Mouse (Mus musculus) forebrain, embryonic 13.5 days (tissue): ENCODE data around the gene Bloc1s4. TPM values are rescaled to one million over a fixed set of nuclear protein-coding genes. Genes with fewer than 3 reads are reported as not detected.

ENCODE experiments used
- ATAC-seq: fragments of 200-750 bp; cut with Nextera tagmentation; 2 replicates; pipeline ENCODE4 v1.8.0; 2017
- H3K27ac ChIP-seq: fragments of 300-500 bp; sonication (generic); 2 replicates; pipeline ENCODE4 v1.5.1; 2015; ENCODE audit warnings: inconsistent platforms, mild to moderate bottlenecking, moderate library complexity
- H3K27me3 ChIP-seq: fragments of 300-500 bp; sonication (generic); 2 replicates; pipeline ENCODE4 v1.6.1; 2015; ENCODE audit warnings: mild to moderate bottlenecking, inconsistent platforms
- H3K36me3 ChIP-seq: fragments of 300-500 bp; sonication (generic); 2 replicates; pipeline ENCODE4 v1.6.1; 2015; ENCODE audit warnings: mild to moderate bottlenecking, inconsistent platforms; ENCODE audit not compliant: poor library complexity, severe bottlenecking
- H3K4me1 ChIP-seq: fragments of 300-500 bp; sonication (generic); 2 replicates; pipeline ENCODE4 v1.6.1; 2015; ENCODE audit warnings: inconsistent platforms
- H3K4me2 ChIP-seq: fragments of 300-500 bp; sonication (generic); 2 replicates; pipeline ENCODE4 v1.6.1; 2015; ENCODE audit warnings: inconsistent platforms, mild to moderate bottlenecking, moderate library complexity
- H3K4me3 ChIP-seq: fragments of 300-500 bp; sonication (generic); 2 replicates; pipeline ENCODE4 v1.5.1; 2015; ENCODE audit warnings: mild to moderate bottlenecking, inconsistent platforms
- H3K9ac ChIP-seq: fragments of 300-500 bp; sonication (generic); 2 replicates; pipeline ENCODE4 v1.6.1; 2015; ENCODE audit warnings: mild to moderate bottlenecking, inconsistent platforms
- H3K9me3 ChIP-seq: fragments of 300-500 bp; sonication (generic); replicated peaks from 2 replicates; pipeline ENCODE4 v1.6.1; 2016; ENCODE audit warnings: inconsistent platforms
- WGBS: fragments of 180-500 bp; shearing (Covaris S2); methylation state at CpG from one replicate; pipeline ENCODE4 v1.1.7; 2015; 5-methylcytosine and 5-hydroxymethylcytosine counted together
- polyA plus RNA-seq: library from polyadenylated mRNA; unstranded; fragments of >200 nt; fragmentation: Nextera tagmentation; extraction: Ambion mirVana; gene quantifications from 2 replicates; pipeline ENCODE4 v1.2.1, GENCODE M21; 2015

Bloc1s4 gene
- polyA plus RNA-seq, 1 experiment from 2014 or later: 24.2 TPM

GRCm38 (mm10) chr5:36727136-36727535 lies 21.3 kb downstream of the Bloc1s4 start:
- no peaks in the 10 kb centered on the region for H3K36me3 ChIP-seq
- peaks cover 8% of the 10 kb centered on the region; the same call in 1 of the 2 replicates for H3K4me1 ChIP-seq
- H3K4me3 ChIP-seq: no peak overlapping the region
- 67% methylated on average over 2 of the region's 2 CpGs for WGBS
- H3K9me3 ChIP-seq: no peaks in the 10 kb centered on the region
- no peak overlapping the region for H3K4me2 ChIP-seq
- no peak overlapping the region for H3K27ac ChIP-seq
- no peak for ATAC-seq
- no peaks in the 10 kb centered on the region for H3K27me3 ChIP-seq
- no peak overlapping the region for H3K9ac ChIP-seq

DNA sequence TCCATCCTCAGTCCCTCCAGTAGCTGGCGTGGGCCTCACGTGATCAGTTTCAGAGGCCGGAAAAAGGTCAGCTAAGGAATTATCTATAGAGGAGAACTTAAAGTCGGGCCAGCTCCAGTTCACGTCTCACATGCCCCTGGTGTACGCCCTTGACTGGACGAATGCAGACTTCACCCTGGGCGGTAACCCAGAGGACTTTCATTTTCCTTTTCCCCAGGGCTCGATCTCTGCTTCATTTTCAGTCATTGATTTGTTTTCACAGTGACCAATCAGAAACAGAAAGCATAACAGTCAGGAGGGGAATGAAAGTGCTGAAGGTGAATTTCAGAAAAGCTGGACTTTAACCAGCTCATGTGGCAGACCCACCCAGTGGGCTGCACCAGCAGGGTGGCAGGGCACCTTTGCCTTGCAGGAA lies 22.1 kb downstream of the Bloc1s4 start:
- no peak overlapping the region for H3K4me3 ChIP-seq
- no peaks in the 10 kb centered on the region for H3K36me3 ChIP-seq
- no peak overlapping the region for H3K9ac ChIP-seq
- H3K4me1 ChIP-seq: peaks cover 8% of the 10 kb centered on the region; the same call in 1 of the 2 replicates
- WGBS: 74% methylated on average over 9 of the region's 9 CpGs
- no peak overlapping the region for H3K4me2 ChIP-seq
- ATAC-seq: no peak
- no peaks in the 10 kb centered on the region for H3K27me3 ChIP-seq
- no peak overlapping the region for H3K27ac ChIP-seq
- no peaks in the 10 kb centered on the region for H3K9me3 ChIP-seq

DNA sequence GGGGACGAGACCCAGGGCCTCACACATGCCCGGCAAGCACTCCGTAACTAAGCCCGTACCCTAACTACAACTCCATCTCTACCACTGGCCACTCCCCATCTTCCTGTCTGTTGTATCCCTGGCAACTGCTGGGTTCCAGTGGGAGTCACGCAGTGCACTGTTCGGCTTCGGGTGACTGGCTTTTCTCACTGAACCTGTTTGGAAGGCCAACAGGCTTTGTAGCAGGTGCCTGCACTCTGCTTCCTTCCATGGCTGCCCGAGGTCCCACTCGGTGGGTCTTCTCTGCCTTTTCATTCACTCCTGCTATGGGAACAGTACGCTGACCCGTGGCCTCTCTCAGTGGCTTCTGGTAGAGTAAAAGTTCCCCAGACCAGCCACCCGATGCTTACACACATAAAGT lies 22.6 kb downstream of the Bloc1s4 start:
- Histone ChIP-seq H3K36me3 (no peaks in the 10 kb centered on the region), H3K27ac (no peak overlapping the region), H3K4me1 (peaks cover 4% of the 10 kb centered on the region; the same call in 1 of the 2 replicates), H3K27me3 (no peaks in the 10 kb centered on the region), H3K9me3 (no peaks in the 10 kb centered on the region), H3K4me3 (no peak overlapping the region), H3K9ac (no peak overlapping the region), H3K4me2 (no peak overlapping the region)
- no peak for ATAC-seq
- WGBS: 72% methylated on average over 12 of the region's 12 CpGs

GRCm38 (mm10) chr5:36724274-36724673 lies 24.2 kb downstream of the Bloc1s4 start:
- no peak for ATAC-seq
- H3K36me3 ChIP-seq: no peaks in the 10 kb centered on the region
- WGBS: 84% methylated on average over 7 of the region's 7 CpGs
- no peak overlapping the region for H3K4me3 ChIP-seq
- H3K4me2 ChIP-seq: no peak overlapping the region
- H3K4me1 ChIP-seq: no peaks in the 10 kb centered on the region
- H3K9ac ChIP-seq: no peak overlapping the region
- H3K27me3 ChIP-seq: no peaks in the 10 kb centered on the region
- H3K9me3 ChIP-seq: no peaks in the 10 kb centered on the region
- H3K27ac ChIP-seq: no peak overlapping the region

DNA sequence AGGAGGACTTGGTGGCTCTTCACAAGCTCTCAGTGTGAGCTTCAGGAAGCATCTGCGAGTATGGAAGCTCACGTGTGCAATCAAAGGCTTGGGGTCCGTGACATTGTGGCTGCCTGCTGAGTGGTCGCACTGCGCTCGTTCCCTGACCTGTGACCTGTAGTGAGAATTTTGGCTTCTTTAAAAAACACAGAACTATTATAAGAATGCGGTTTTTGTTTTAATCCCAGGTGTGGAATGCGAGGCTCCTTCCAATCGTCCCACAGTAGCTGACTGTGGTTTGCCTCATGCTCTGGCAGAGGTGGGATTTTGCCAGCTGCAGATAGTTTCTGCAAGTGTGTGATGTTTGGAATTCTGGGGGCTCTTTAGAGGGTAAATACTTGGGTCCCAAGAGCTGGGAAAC lies 25.1 kb downstream of the Bloc1s4 start:
- H3K9ac ChIP-seq: no peak overlapping the region
- H3K9me3 ChIP-seq: no peaks in the 10 kb centered on the region
- H3K4me2 ChIP-seq: no peak overlapping the region
- no peak overlapping the region for H3K4me3 ChIP-seq
- H3K36me3 ChIP-seq: no peaks in the 10 kb centered on the region
- H3K27ac ChIP-seq: no peak overlapping the region
- no peaks in the 10 kb centered on the region for H3K27me3 ChIP-seq
- H3K4me1 ChIP-seq: no peaks in the 10 kb centered on the region
- WGBS: 67% methylated on average over 9 of the region's 9 CpGs
- ATAC-seq: no peak

DNA sequence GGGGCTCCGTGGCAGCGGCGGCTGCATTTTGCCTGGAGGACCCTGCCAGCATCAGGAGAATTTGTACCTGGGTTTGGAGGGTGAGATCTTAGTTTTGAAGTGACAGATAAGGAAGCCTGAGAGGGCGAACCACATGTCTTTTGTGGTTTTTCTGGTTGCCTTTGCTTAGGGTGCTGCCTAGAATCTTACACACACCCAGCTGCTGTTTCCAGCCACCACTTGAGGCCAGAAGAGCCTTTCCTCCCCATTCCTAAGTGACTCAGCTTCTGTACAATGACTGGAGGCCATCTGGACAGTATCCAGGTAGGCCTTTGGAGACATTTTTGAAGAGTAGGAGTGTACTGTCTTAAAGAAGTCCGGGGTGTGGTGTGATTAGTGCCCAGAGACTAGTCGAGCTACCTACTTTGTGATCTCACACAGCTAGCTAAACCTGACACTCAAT lies 26.0 kb downstream of the Bloc1s4 start:
- Histone ChIP-seq H3K27me3 (no peaks in the 10 kb centered on the region), H3K4me2 (no peak overlapping the region), H3K36me3 (no peaks in the 10 kb centered on the region), H3K4me3 (no peak overlapping the region), H3K4me1 (no peaks in the 10 kb centered on the region), H3K27ac (no peak overlapping the region), H3K9me3 (no peaks in the 10 kb centered on the region), H3K9ac (no peak overlapping the region)
- ATAC-seq: no peak
- 84% methylated on average over 6 of the region's 6 CpGs for WGBS

DNA sequence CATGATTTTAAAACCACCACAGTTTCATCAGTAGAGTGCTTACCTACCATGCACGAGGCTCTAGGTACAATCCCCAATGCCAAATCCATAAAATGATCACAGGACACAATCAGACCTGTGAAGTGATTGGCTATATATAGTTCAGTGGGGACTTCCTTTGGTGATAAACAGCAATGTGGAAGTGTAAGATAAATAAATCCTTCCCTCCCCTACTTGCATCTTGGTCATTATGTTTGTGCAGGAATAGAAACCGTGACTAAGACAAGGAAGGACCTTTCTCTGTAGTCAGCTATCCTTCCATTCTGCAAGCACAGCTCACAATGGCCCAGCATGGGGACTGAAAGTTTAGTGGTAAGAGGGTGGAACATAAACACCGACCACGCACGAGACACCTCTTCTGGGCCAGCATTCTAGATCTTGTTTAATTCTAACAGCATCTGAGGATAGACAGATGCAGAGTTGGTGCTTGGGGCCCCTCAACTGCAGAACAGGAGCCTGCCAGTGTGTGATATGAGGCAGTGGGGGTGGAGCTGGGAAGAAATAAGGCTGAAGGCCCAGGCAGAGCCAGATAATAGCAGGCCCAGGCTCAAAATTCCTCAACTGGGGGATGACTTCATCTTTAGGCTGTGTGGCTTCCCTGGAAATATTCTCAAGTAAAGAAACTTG lies 27.6 kb downstream of the Bloc1s4 start:
- Histone ChIP-seq H3K36me3 (no peaks in the 10 kb centered on the region), H3K4me2 (no peak overlapping the region), H3K4me3 (no peak overlapping the region), H3K9me3 (no peaks in the 10 kb centered on the region), H3K27ac (no peak overlapping the region), H3K4me1 (no peaks in the 10 kb centered on the region), H3K27me3 (no peaks in the 10 kb centered on the region), H3K9ac (no peak overlapping the region)
- 71% methylated on average over 5 of the region's 5 CpGs for WGBS
- no peak for ATAC-seq

DNA sequence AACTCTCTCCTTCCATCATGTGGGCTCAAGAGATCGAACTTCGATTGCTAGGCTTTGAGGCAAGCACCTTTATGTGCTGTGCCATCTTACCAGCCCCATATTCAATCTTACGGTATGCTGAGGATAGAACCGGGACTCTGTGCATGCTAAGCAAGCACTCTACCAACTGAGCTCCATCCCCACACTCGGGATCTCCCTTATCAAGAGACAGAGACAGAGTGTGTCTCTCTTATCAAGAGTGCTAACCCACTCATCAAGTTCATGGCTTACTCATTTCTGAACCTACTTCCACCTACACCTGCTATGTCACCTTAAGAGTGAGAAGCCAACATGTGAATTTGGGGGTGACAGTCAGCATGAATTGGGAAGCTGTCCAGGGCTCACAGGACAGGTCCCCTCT lies 28.2 kb downstream of the Bloc1s4 start:
- Histone ChIP-seq H3K4me3 (no peak overlapping the region), H3K4me1 (no peaks in the 10 kb centered on the region), H3K36me3 (no peaks in the 10 kb centered on the region), H3K9ac (no peak overlapping the region), H3K27ac (no peak overlapping the region), H3K4me2 (no peak overlapping the region), H3K27me3 (no peaks in the 10 kb centered on the region), H3K9me3 (no peaks in the 10 kb centered on the region)
- no peak for ATAC-seq
- WGBS: 85% methylated on average over 5 of the region's 5 CpGs

DNA sequence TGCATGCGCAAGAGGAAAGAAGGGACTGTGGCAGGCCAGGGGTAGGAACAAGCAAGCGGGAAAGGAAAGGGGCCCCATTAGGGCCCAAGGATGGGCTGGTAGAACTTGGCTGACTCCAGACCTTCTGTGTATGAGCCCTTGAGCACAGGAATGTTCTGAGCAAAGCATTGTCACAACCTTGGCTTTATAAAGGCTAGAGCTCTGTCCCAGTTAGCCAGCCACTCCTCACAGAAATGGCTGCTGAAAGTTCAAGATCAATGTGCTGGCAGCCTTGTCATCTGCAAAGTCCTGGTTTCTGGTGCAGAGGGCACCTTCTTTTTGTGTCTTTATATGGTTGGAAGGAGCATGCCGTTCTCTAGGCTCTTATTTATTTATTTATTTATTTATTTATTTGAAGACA lies 28.8 kb downstream of the Bloc1s4 start:
- no peaks in the 10 kb centered on the region for H3K36me3 ChIP-seq
- no peaks in the 10 kb centered on the region for H3K9me3 ChIP-seq
- no peak overlapping the region for H3K9ac ChIP-seq
- H3K27me3 ChIP-seq: no peaks in the 10 kb centered on the region
- whole genome bisulfite sequencing: 94% methylated on average over 3 of the region's 3 CpGs
- no peak overlapping the region for H3K4me2 ChIP-seq
- no peak overlapping the region for H3K27ac ChIP-seq
- H3K4me3 ChIP-seq: no peak overlapping the region
- ATAC-seq: no peak
- no peaks in the 10 kb centered on the region for H3K4me1 ChIP-seq

DNA sequence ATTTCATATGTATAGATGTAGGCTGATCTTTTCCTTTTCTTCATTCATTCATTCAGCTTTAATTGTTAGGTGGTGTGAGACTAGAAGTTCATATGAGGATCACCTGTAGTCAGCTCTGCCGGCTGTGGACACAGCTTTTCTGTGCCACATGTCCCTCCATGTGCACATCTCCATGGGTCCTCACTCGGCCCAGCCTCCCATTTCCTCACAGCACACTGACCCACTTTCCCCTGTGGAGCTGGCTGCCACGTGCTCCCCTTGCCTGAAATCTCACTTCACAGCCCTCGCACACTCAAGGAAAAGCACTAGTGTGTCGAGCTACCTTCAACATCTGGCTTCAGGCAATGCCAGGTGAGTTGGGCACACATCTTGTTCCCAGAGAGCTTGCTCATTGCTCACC lies 29.3 kb downstream of the Bloc1s4 start:
- H3K27ac ChIP-seq: no peak overlapping the region
- 83% methylated on average over 5 of the region's 5 CpGs for WGBS

DNA sequence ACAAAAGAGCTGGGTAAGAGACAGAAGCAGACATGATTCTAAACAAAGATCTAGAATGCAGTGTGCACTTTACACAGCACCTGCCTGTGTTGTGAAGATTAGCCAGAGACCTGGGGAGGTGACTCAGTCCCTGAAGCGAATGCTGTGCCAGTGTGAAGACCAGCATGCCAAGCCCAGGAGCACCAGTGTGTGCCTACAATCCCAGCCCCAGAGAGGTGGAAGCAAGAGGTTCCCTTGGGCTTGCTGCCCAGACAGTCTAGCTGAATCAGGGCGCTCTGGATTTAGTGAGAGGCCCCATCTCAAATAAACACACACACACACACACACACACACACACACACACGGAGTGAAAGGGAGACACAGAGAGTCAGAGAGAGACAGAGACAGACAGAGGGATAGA lies 30.6 kb downstream of the Bloc1s4 start:
- H3K36me3 ChIP-seq: no peaks in the 10 kb centered on the region
- ATAC-seq: no peak

More for the DNA sequence above, 29.3 kb downstream of the Bloc1s4 start:
- H3K4me1 ChIP-seq: no peaks in the 10 kb centered on the region
- no peaks in the 10 kb centered on the region for H3K36me3 ChIP-seq
- ATAC-seq: no peak
- no peak overlapping the region for H3K4me2 ChIP-seq
- H3K4me3 ChIP-seq: no peak overlapping the region
- no peaks in the 10 kb centered on the region for H3K27me3 ChIP-seq
- no peak overlapping the region for H3K9ac ChIP-seq
- no peaks in the 10 kb centered on the region for H3K9me3 ChIP-seq

DNA sequence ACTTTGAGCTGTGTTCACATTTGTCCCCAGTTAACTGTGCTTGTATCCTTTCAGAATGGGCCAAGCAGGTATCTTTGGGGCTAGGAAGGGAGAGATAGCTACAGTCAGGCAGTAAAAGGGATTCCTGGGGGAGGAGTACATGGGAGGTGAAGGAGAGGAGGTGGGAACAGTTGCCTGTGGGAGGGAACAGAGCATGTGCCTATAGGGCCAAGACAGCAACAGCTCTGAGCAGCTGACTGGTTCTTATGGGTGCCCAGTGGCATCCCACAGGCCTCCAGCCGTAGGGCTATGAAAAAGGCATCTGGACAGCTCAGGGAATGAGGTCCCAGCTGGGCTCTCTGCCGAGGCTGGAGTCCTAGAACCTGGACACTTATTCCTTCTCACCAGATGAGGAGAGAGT lies 31.6 kb downstream of the Bloc1s4 start:
- Histone ChIP-seq H3K27ac (no peak overlapping the region), H3K9me3 (no peaks in the 10 kb centered on the region), H3K4me3 (no peak overlapping the region), H3K27me3 (no peaks in the 10 kb centered on the region), H3K4me2 (no peak overlapping the region), H3K9ac (no peak overlapping the region), H3K36me3 (no peaks in the 10 kb centered on the region), H3K4me1 (peaks cover 16% of the 10 kb centered on the region)
- no peak for ATAC-seq
- 68% methylated on average over 2 of the region's 2 CpGs for WGBS

More for the DNA sequence above, 30.6 kb downstream of the Bloc1s4 start:
- Histone ChIP-seq H3K27ac (no peak overlapping the region), H3K9ac (no peak overlapping the region), H3K4me1 (peaks cover 6% of the 10 kb centered on the region), H3K4me2 (no peak overlapping the region), H3K4me3 (no peak overlapping the region), H3K27me3 (no peaks in the 10 kb centered on the region), H3K9me3 (no peaks in the 10 kb centered on the region)
- WGBS: 87% methylated on average over 3 of the region's 3 CpGs

DNA sequence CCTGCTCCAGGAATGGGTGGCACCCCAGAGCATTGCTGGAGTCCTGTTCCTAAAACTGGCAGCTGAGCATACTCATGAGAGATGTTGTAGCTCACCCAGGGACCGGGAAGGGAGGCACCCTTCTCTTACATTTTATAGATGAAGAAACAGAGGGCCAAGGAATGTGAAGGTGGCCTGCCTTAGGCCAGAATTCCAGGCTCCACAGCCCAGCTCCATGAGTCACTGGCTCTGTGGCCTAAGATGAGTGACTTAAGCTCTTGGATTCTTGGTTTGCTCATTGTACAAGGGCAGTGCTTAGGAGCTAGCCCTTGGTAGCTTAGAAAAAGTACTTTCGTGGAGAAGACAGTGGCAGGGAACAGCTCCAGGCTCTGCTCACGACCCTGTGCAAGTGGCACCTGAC lies 33.6 kb downstream of the Bloc1s4 start:
- ATAC-seq: no peak

More for the DNA sequence above, 33.6 kb downstream of the Bloc1s4 start:
- Histone ChIP-seq H3K4me1 (peaks cover 17% of the 10 kb centered on the region), H3K9me3 (no peaks in the 10 kb centered on the region), H3K9ac (no peak overlapping the region), H3K36me3 (no peaks in the 10 kb centered on the region), H3K4me3 (no peak overlapping the region), H3K27me3 (no peaks in the 10 kb centered on the region), H3K27ac (no peak overlapping the region), H3K4me2 (no peak overlapping the region)
- 79% methylated on average over 3 of the region's 3 CpGs for WGBS
